Mouse (Mus musculus): ENCODE data around the gene Slc26a10.

Slc26a10 gene

DNA sequence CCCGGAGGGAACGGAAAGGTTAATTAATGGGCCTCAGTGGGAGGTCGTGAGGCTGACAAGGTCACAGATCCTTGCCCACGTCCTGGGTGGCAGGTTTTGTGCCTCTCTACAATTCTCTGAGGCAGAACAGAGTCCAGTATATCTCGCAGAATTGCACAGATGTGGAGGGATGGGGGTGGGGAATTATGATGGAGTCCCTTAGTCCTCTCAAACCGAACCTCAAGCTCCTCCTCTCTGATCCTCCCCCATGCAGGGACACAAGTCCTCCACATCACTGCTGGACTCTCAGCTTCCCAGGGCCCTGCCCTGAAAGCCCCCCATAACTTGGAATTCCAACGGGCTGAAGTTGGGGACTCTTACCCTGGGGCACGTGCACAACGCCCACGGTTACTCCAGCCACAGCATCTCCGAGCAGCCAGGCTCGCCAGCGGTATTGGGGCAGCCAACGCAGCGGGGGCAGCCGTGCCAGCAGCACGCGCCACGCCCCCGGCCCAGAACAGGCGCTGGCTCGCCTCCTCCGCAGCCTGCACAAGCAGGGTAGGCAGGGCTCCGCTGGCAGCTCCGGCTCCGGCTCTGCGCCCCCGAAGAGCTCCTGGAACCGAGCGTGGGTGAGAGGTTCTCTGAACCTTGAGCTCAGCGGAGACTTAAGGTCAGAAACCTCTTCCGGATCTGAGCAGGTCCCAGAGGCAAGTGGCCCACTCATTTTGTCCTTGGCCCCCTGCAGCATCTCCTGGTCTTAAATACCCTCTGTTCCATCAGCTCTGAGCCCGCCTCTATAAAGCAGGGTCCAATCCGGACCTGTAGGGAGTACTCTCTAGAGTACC, at the start of gene Slc26a10:
Gene Slc26a10, minus strand, starts transcription at position 775 of the 824 bp plus-strand sequence.
- DNase-seq = no peak

DNA sequence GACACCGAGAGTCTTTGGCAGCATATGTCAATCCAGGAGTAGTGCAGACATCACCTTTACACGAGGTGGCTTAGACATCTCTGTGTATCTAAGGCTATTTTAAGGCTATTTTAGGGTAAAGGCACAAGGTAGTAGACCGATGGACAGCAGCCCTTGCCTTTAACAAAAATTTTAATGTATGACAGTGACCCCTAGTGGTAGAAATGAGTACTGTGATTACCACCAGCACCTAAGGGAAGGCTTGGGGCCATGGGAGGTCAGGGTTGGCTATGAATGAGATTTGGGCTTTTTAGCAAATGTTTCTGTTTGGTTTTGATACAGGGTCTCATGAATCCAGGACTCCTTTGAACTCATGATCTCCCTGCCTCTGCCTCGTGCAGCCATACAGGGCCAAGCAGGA, 48.5 kb upstream of the Slc26a10 start:
- DNase-seq = no peak

DNA sequence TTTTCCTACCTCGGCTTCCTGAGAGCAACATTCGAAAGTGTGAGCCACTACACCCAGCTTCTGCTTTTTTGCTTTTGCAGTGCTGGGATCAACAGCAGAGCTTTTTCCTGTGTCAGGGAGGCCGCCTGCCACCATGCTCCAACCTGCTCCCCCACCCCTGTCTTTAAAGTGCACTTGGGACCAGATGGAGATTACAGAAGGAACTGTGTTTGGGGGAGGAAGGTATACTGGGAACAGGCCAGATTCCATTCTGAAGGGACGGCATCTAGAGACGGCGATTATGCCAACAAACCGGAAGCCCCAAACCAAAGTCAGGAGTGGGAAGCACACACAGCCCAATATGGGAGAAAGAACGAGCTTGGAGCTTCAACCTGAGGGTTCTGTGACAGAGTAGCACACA, 46.7 kb upstream of the Slc26a10 start:
- no peak for DNase-seq

DNA sequence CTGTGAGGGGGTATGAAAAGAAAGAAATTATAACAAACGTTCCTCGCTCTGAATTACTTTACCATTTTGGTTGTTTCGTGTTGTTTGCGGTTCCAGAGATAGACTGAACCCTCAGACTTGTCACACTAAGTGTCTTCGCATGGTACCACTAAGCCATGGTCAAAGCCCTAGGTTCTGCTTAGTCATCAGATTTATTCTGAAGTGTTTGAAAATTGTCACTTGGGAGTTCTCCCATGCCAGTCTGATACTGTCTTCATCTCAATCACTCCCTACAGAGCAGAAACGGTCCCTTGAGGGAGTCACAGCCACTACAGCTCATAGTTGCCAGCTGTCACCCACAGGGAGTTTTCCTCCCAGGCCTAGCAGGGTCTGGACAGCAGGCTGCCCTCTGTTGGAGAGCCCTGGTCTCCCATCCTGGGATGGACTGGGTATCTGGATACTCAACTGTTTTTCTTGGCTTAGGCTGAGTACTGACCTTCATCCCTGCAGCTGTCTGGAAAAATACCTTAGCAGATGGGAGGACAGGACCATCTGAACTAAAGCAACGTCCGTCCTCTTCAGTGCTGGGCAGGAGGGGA, 46.0 kb upstream of the Slc26a10 start:
- DNase-seq = peak; percentile 35

DNA sequence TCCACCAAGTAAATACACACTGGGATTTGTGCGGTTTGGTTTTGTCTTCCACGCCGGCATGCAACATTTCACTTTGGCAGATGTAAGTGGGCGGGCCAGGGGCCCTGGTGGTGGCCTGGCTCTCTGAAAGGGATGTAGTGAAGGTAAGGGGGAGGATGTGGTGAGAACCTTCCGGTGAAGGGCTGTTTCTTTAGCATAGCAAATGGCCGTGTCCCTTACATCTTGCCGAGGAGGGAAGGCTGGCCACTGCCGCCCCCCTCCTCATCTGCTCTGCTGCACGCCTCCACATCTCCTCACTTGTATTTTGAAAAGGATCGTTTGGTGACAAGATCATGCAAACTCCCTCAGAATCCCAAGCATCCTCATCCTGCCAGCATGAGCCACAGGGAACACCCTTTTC, 45.3 kb upstream of the Slc26a10 start:
- DNase-seq = no peak

DNA sequence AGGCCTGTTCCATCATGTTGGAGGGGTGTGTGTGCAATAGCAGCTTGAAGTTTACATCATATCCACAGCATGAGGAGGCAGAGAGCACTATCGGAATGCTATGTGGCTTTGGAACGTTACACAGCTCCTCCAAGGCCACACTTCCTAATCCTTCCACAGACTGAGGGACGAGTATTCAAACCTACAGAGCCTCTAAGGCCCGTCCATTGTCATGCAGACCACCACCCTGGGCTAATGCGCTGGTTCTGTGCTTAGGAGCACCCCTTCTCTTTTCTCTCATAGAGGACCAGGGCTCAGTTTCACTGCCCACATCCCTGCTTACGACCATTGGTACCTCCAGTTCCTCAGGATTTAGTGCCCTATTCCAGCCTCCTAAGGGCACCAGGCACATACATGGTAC, 44.8 kb upstream of the Slc26a10 start:
- DNase-seq = no peak

DNA sequence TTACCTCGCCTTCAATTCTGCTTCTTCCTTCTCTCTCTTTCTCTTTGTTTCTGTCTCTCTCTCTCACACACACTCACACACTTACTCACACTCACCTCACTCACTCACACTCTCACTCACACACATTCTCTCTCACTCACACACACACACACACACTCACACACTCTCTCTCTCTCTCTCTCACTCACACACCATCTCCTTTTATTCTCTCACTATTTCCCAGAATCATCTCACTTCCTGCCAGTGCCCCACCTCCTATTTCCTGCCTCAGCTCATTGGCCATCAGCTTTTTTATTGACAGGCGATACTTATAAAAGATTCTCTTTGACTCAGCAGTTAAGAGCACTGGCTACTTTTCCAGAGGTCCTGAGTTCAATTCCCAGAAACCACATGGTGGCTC, 37.9 kb upstream of the Slc26a10 start:
- no peak for DNase-seq

DNA sequence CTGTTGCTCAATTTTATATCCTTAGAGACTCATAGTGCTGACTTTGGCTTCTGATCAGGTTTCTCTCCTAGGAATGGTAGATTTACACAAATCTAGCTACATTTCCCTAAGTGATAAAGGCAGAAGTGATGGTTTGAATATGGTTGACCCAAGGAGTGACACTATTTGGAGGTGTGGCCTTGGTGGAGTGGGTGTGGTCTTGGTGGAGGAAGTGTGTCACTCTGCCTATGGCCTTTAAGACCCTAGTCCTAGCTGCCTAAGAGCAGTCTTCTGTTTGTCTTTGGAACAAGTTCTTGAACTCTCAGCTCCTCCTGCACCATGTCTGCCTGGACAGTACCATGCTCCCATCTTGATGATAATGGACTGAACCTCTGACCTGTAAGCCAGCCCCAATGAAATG, 36.7 kb upstream of the Slc26a10 start:
- DNase-seq = no peak

DNA sequence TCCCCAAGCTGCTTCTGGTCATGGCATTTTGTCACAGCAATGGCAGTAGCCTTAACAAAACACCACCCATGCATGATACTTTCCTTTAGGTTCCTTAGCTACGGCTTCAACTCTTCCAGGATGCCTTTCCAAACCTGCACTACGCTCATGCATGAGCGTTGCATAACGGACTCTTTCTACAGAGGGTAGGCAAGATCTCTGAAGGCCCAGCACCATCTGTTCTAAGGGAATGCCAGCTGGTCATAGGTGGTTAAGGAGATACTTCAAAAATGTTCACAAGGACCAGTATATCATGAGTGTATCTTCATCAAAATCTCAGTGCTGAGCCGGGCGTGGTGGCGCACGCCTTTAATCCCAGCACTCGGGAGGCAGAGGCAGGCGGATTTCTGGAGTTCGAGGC, 36.0 kb upstream of the Slc26a10 start:
- no peak for DNase-seq

DNA sequence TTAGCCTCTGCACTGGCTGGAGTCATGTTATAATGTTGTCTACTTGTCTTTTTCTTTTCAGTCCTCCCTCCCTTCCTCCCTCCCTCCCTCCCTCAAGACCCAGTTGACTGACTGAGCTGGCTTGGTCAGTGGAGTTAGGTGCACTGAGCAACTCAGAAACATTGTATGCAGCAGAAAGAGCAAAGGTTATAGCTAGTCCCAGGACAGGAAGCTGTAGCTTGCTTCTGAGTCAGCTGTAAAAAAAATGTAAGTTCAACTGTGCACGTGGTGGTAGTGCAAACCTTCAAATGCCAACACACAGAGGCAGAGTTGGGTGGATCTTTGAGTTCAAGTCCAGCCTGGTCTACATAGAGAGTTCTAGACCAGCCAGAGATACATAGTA, 34.0 kb upstream of the Slc26a10 start:
- DNase-seq = no peak

DNA sequence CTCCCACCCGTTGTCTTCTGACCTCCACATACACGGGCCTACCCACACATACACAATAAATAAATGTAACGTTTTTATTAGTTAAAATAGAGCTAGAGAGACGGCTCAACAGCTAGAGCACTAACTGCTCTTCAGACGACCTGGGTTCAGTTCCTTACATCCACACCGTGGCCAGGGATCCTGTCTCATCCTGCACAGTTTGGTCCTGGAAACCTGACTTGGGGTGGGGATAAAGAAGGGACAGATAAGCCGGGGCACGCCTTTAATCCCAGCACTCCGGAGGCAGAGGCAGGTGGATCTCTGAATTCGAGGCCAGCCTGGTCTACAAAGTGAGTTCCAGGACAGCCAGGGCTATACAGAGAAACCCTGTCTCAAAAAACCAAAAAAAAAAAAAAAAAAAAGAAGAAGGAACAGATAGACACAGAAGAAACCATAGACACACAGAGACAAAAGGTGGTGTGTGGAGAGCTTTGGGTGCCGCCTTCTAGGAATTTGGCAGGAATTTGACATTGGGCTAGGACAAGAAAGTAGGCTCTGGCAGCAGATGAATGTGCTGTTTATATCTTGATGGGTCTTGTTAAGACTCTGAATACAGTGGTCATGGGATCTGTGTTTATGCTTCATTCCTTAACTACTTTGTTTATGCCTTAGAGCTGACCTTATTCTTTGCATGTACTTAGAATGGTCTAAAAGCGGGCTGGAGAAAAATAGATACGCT, 33.4 kb upstream of the Slc26a10 start:
- DNase-seq = no peak

DNA sequence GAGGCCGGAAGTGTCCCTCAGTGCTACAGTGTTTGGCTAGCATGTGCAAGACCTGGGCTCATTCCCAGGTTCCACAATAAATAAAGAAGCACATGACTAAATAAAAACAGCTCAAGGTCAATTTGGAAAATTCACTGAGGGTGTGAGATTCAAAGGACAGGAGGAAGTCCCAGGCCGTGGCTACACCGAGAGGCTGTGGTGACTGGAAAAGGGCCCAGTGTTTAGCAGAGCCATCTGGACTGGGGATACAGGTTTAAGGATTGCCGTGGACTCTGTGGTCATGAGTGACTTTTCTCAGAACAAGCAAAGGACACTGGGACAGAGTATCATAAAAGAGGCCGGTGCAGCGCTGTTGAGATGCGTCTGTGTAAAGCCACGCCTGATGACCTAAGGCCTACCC, 32.8 kb upstream of the Slc26a10 start:
- no peak for DNase-seq

DNA sequence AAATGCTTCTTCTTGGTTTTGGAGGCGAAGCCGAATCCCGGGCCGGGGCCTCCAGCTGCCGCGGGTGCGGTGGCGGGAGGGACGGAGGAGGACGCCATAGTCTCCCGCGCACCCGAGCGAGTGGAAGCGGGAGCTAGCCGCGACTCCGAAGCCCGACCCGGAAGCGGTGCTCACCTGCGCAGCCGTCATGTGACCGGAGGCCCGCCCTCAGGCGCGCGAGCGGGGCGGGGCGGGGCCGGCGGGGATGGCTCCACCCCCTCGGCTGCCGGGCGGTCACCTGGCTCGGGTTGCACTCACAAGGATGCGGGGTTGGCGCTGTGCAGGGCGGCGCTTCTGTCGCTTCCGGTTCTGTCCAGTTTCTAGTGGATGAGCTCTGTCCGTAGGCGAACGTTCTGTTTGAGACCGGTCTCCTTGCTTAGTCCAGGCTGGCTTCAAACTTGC, 31.0 kb upstream of the Slc26a10 start, which contains the start of gene Pip4k2c:
Gene Pip4k2c, minus strand, starts transcription at position 172 of the 441 bp plus-strand sequence.
- peak; percentile 96 for DNase-seq

DNA sequence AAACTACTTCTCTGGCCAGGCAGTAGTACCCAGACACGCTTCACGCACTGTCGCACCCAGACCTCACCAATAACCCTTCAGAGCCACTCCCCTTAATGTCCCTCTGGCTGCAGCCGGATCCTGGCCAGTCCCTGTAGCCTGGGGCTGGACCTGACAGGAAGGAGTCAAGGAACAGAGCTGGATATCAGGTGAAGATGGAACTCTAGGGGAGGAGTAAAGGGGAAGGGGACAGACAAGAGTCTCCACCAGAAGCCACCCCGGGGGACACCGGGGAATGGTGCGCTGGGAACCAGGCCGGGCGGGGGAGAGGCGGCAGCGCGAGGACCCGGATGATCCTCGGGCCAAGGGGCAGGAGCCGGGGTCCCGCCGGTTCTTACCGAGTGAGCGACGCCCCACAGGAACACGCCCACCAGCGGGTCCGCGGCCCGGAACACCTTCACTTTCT, 30.5 kb upstream of the Slc26a10 start:
- peak; percentile 91 for DNase-seq

DNA sequence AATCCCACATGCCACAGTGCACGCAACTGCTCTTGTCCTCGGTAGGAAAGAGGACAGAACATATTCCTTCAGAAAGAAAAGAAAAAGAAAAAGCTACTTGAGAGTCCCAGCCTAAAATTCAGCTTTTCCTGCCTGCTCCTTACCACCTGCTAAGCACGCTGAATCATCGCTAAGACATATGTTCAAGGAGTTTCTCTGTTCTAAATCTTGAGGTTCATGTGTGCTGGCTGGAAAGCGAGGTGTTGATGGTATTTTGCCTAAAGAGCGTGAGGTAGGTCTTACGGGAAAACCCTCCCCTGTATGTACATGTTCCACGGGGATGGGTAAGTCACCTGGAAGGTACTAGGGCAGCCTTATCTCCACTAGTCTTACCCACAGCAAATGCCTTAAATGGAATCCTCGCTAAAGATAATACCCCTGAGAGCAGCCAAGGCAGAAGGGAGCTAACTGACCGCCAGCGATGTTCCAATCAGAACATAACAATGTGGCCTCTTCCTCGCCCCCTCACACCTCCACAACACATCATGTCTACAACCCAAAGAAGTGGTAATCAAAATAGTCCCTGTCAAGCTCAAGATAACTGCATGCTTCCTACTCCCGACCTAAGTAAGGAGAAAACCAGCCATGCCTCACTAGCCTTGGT, 29.6 kb upstream of the Slc26a10 start:
- no peak for DNase-seq

DNA sequence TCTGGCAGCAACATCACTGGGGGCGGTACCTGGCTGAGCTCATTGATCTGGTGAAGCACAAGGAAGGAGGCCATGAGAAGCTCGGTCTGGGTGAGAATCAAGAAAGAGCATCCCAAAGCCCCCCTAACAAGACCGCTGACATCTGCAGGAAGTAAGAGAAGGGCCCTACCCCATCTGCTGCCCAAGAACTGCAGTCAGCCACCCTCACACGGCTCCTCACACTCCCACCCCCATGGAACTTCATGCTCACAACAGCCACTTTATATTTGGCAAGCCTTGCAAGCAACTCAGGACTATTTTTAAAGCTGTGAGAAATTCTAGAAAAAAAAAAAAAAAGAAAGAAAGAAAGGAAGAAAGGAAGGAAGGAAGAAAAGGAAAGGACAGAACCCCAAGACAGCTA, 28.5 kb upstream of the Slc26a10 start:
- no peak for DNase-seq

DNA sequence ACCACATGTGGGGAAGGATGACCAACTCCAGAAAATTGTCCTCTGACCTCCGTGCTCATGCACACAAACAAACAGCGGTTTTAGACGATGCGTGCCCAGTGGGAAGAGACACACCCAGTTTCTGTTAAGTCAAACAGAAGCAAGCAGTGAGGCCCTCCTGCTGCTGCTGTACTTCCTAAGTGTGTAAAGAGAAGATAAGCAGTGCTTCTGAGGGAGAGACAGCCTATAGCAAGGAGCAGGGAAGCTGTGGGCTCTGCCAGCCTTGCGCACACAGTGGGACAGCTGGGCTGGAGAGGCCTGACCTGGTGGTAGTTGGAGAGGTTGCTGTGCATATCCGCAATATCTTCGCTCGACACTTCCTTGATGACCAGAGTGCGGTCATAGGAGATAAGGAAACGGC, 24.9 kb upstream of the Slc26a10 start:
- DNase-seq = no peak

DNA sequence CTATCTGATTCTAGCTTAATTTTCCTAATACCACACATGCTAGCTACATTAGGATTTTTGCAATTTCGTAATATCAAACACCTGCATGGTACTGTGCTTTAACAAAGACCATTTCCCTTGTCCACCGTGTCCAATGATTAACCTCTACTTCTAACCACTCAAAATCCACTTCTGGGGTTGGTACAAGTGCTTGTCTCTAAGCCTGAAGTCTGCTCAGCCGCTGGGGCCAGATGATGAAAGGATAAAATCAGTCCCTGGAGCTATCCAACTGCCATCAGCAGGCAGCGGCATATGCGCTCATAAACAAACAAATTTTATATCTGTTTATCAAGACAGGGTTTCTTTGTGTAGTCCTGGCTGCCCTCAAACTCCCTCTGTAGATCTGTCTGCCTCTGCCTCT, 24.1 kb upstream of the Slc26a10 start:
- DNase-seq = no peak

DNA sequence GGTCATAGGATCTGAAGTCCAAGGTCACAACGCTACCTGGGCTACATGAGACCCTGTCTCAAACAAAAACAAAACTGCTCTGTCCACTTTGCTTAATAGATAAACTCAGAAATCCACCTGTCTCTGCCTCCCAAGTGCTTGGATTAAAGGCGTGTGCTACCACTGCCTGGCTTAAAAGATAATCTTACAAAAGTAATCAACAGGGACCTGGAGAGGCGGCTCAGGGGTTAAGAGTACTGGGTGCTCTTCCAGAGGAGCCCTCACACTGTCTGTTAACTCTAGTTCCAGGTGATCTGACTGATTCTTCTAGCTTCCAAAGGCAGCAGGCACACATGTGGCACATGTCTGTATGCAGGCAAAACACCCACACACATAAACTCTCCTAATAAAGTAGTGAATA, 22.7 kb upstream of the Slc26a10 start:
- no peak for DNase-seq

DNA sequence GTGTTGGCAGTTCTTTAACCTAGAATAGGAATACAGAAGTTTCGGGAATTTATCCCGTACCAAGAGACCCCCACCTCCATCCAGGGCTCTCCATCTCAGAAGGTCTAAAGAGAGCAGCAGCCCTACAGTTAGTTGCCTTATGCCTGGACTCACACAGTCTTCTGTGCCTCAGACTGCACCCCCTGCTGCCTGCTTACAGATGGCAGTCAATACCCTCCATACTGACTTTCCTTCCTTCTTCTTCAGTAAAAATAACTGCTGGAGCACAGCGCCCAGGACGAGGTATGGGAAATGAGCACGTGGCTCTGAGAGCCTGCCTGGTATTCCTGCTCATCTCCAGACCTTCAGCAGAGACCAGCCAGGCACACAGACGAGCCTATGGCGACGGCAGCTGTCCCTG, 19.8 kb upstream of the Slc26a10 start:
- no peak for DNase-seq

DNA sequence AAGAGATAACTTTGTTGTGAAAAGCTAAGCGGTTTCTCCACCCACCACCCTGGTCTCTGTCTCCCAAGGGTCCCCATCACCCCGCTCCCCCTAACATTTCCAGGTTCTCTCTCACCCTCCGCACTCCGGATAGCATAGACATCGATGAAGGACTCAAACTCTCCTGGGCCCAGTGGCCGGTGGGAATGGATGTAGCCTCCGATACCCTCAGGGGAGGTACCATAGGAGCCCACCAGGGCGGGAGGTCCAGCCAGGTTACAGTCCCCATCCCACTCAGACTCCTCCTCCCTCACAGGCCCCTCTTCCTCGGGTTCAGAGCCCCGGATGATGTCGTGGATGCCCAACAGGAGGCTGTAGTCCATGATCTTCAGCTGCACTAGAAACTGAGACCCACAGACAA, 19.0 kb upstream of the Slc26a10 start:
- no peak for DNase-seq

DNA sequence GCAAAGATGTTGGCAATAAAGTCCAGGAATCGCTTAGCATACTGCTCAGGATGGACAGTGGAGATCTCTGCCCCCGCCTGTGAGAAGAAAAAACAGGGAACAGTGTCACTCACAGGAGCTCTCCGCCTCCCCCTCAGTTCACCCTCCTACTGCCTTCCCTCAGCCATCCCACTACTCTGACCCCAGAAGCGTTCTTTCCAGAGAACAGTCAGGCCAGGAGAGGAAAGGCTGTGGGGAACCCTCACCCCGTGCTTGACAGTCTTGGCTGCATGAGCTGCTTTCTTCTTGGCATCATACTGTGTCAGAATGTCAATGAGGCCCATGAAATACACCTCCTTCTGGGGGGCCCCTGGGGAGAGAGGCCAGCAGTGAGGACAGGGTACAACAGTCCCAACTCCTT, 18.6 kb upstream of the Slc26a10 start:
- DNase-seq = no peak

DNA sequence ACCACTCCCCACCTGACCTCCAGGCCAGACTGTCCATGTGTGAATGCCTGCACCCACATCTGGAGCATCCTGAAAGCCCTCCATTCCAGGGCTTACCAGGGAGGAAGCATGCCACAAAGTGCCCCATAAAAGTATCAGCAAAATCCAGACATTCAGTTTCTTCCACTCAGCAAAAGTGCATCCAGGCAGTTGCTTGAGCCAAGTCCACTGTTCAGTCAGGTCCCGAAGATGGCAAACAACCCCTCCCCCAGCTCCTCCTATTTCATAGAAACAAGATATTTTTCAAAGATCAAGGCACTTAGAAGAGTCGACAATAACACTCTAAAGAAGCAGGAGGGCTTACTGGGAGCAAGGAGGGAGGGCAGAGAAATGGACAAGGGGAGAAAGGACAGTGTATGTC, 18.0 kb upstream of the Slc26a10 start:
- no peak for DNase-seq
